Mouse (Mus musculus): Measurements from ENCODE around the gene Mafg.
"Not testable (repeated sequence)": the region's sequence is repeated elsewhere in the genome, so short reads cannot be mapped to it uniquely, and the experiment has no call there.

The Mafg gene

GRCm38 (mm10) chr11:120598283-120598989 is 35.0 kb downstream of the Mafg start, which contains the start of the genes Alyref and Anapc11:
Alyref (minus strand) TSS chr11:120598365.
Anapc11 (plus strand) TSS chr11:120598421.
- peak; percentile 91 to 92 for DNase-seq (ENCODE audit: low spot score in 2 of 2)

DNA sequence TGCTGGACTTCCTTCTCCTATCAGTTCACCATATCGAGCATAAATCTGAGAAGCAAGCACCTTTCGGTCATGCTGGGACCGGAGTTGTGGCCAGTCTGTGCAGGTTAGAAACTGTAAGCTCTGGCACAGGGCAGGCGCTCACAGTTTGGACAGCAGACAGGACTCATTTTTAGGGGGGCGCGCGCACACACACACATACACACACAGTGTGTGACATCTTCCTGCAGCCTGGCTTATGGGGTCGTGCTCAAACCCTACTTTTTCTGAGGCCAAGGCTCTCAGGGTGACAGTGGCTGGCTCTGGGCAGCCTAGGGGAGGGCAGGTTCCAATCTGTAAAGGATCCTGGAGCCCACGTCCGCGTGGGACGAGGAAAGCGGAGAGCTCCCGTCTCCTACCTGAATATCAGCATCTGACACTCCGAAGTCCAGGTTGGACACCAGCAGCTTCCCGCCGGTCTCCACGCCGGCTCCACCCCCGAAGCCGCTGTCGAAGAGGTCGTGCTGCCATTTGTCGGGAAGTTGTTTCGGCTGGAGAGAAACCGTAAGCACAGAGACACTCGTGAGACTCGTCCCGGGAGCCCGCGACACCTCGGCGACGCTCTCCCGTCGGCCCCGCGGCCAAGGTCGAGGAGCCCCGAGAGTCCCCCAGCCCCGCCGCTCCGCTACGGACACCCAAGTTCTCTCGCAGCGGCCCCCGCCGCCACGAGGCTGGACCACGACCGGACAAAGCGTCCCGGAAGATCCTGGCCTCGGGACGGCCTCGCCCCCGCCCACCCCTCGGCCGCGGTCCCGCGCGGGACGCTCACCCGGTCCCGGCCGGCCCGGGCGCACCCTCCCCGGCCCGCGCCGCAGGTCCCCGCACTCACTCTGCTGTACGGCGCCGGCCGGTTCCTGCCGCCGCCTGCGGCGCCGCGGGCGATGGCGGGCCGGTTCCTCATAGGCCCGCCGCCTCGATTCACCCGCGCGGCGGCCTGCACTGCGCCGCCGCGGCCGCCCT is 35.9 kb downstream of the Mafg start:
- DNase-seq (ENCODE audit: low spot score in 2 of 2) = no peak

GRCm38 (mm10) chr11:120588531-120588930 is 44.9 kb downstream of the Mafg start:
- no peak for DNase-seq (ENCODE audit: low spot score in 2 of 2)

- no peak for DNase-seq (ENCODE audit: low spot score in 2 of 2)
Measured at GRCm38 (mm10) chr11:120583937-120584336, 49.5 kb downstream of the Mafg start.

GRCm38 (mm10) chr11:120582982-120583293 is 50.5 kb downstream of the Mafg start:
- not testable (repeated sequence) for DNase-seq (ENCODE audit: low spot score in 2 of 2)

DNA sequence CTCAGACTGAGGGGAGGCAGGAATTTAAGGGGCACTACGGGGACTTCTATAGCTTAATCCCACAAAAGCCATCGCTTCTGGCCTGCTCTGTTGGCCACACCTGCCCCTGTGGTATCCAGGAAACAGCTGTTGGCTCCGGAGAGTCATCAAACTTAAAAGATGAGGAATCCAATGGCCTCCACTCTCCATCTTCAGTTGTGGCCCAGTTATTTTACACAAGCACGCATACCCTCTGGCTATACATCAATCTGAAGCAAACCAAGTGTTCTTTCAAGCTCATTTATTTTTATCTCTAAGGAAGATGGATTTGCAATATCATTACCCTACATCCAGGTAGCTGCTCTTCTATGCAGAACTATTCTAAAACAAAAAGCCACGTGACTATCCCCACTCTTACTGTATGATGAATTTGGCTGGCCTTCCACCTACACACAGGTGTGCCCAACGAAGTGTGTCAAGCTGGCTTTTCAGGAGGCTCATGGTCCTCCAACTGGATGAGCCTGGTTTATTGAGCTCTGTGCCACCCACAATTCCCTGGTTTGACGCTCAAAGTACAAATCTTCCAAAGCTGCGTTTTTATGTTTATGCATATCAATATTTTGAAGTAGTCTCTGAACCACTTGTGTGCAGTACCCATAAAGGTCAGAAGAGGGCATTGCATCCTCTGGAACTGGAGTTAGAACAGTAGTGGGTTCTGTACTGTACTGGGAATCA is 51.0 kb downstream of the Mafg start:
- DNase-seq (ENCODE audit: low spot score in 2 of 2) = no peak

GRCm38 (mm10) chr11:120581490-120582267 is 51.7 kb downstream of the Mafg start, which contains the start of gene Arhgdia:
Arhgdia (minus strand) TSS chr11:120581624.
- peak; percentile 89 to 90 for DNase-seq (ENCODE audit: low spot score in 2 of 2)

- peak; percentile 36 to 42 for DNase-seq (ENCODE audit: low spot score in 2 of 2)
Measured at GRCm38 (mm10) chr11:120580871-120581331, 52.5 kb downstream of the Mafg start.

DNA sequence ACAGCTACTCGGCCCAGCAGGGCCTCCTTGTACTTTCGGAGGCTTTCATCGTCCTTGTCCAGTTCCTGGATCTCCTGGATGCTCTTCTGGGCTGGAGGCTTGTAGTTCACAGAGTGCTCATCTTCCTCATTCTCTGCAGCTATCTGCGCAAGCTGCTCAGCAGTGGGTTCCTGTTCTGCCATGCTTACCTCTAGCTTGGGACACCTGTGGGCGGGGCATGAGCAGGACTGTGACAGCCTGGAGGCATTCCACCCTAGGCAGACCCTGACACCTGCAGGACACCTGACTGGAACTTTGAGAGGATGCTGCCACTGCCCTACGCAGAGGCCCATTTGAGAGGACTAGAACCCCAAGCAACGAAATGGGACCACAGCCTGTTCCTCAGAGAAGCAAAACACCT is 53.2 kb downstream of the Mafg start:
- DNase-seq (ENCODE audit: low spot score in 2 of 2) = no peak

DNA sequence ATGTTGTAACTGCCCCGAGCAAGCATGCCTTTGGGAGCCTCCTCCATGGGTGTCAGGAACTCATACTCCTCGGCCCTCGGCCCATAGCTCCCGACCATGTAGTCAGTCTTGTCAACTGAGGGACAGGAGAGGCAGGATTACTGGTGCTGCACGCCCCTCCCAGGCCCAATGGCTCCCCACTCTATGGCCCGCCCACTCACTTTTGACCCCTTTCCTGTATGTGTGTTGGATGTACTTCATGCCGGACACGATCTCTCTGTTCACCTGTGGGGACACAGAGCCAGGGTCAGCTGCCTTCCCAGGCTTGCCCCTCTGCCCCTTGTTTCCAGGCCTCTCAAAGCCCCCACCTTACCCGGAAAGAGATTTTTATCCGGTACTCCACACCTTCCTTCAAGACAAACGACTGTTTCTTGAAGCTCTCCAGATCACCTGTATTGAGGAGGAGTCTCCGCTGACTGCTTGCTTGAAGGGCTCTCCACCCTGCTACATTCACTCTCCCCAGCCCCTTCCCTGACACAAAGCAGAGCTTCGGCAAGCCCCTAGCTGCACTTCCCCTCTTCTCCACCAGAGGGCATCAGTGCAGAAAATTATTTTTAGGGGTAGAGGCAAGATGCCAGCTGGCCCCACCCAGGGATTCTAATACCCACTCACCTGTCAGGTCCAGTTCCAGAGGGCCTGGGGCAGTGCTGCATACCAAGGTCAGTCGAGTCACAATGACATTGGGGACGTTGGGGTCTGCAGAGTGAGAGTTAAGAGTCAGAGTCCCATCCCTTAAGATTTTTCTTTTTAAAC is 53.9 kb downstream of the Mafg start:
- peak; percentile 53 to 67 for DNase-seq (ENCODE audit: low spot score in 2 of 2)

DNA sequence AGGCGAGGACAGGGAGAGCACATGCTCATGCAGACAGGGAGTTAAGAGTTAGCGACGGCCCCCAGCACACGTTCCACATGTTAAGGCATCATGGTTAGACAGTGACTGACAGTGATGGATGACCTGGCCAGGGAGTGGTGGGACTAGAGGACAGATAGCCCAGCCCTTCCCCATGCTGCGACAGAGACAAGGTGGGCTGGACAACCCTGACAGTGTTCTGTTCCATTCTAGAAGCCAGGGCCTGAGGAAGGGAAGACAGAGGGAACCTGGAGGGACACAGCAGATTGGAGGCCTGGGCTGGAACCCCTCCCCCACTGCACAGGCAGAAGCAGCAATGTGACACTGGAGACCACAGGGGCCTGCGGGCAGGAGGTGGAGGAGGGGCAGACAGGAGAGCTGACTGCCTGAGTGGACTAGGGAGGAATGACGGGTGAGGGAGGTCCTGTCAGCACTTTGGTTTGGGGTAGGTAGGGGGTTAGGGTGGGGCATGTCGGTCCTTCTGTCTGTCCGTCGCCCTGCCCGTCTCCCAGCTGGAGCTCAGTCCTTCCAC is 54.6 kb downstream of the Mafg start:
- no peak for DNase-seq (ENCODE audit: low spot score in 2 of 2)

GRCm38 (mm10) chr11:120578024-120578693 is 55.2 kb downstream of the Mafg start:
- DNase-seq (ENCODE audit: low spot score in 2 of 2) = no peak

GRCm38 (mm10) chr11:120577211-120578023 is 56.0 kb downstream of the Mafg start:
- DNase-seq (ENCODE audit: low spot score in 2 of 2) = no peak

DNA sequence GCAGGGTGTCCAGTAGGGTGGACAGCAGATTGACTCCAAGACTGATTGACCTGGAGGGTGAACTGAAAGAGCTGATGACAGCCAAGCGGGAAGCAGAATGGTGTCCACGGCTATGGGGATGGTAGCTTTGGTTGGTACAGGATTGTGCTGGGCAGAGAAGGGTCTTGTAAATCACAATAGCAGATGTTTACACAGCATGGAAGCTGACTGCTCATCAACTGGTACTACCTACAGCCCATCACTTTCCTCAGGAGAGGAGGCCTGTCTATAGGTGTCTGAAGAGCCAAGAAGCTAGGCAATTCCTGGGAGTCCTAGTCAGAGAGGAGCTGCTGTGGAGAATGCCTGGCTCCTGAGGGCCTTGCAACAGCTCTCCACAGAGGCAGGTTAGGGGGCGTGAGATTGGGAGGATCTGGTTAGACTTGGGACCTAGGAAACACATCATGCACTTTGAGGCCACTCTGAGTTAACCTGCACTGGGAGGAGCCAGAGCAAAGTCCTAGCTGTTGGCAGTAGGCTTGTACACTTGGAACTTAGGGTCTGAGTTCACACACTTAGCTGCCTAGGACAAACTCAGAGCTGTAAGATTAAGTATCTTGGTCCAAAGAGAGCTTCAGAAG is 56.9 kb downstream of the Mafg start:
- DNase-seq (ENCODE audit: low spot score in 2 of 2) = no peak

GRCm38 (mm10) chr11:120575940-120576339 is 57.5 kb downstream of the Mafg start:
- no peak for DNase-seq (ENCODE audit: low spot score in 2 of 2)

All from heart, adult 9 months (tissue).